Mouse (Mus musculus): ENCODE data around the gene Topors. TPM values are rescaled to one million over a fixed set of nuclear protein-coding genes. Genes with fewer than 3 reads are reported as not detected.
A peak's percentile ranks its signal among the peaks of the same experiment; 100 is the strongest.

Gene Topors
- polyA plus RNA-seq, 1 experiment from 2014 or later, result 38.3 TPM

DNA sequence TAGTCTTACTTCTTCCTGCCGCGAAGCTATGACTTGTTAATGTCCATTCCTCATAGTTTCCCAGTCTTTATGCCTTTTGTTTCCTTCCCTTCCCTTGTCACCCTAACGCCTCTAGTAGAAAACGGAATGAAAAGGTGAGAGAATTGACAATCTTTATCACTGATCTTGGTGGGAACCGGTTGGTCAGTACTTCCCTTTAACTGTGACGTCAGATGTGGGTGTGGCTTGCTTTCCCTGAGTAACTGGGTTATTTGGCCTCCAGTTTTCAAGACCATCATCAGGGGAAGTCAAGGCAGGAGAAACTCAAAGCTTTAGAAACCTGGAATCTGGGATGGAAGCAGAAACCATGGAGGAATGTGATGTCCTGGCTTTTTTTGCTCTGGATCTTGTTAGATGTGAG, 27.7 kb downstream of the Topors start:
- no peak overlapping the region for H3K4me3 ChIP-seq (replicated peaks)
- no peak overlapping the region for H3K9ac ChIP-seq
- no peaks in the 10 kb centered on the region for H3K27me3 ChIP-seq (replicated peaks)
- no peaks in the 10 kb centered on the region for H3K9me3 ChIP-seq
- H3K27ac ChIP-seq, result no peak overlapping the region
- 52% methylated on average over 6 of the region's 6 CpGs for WGBS
- no peaks in the 10 kb centered on the region for H3K36me3 ChIP-seq
- no peak overlapping the region for H3K4me2 ChIP-seq (replicated peaks)
- peaks cover 7% of the 10 kb centered on the region; the same call in 1 of the 2 replicates for H3K4me1 ChIP-seq (replicated peaks)
- ATAC-seq, result no peak

DNA sequence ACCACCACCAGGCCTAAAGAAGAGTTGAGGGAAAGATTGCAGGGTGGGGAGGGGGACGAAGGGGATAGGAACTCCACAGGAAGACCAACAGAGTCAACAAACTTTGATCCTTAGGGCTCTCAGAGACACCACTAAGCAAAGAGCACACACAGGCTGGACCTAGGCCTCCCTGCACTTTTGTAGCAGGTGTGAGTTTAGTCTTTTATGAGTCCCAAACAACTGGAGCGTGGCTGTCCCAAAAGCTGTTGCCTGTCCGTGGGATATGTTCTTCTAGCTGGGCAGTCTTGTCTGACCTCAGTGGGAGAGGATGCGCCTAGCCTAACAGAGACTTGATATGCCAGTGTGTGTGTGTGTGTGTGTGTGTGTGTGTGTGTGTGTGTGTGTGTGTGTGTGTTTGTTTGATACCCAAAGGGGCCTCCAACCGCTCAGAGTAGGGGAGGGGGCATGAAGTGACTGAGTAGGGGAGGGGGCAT, 29.3 kb downstream of the Topors start:
- H3K9me3 ChIP-seq, result no peaks in the 10 kb centered on the region
- no peaks in the 10 kb centered on the region for H3K27me3 ChIP-seq (replicated peaks)
- no peak overlapping the region for H3K27ac ChIP-seq
- H3K4me2 ChIP-seq (replicated peaks), result peak overlapping the region; percentile 80
- ATAC-seq, result peak; percentile 46; the same call in 1 of the 2 replicates
- 0 out of 2 replicates have a peak overlapping the region, but pooled peaks have one; percentile 30 for H3K9ac ChIP-seq
- H3K4me1 ChIP-seq (replicated peaks), result peaks cover 7% of the 10 kb centered on the region; the same call in 1 of the 2 replicates
- 45% methylated on average over 5 of the region's 5 CpGs for WGBS
- H3K4me3 ChIP-seq (replicated peaks), result peak overlapping the region; percentile 58
- H3K36me3 ChIP-seq, result no peaks in the 10 kb centered on the region

DNA sequence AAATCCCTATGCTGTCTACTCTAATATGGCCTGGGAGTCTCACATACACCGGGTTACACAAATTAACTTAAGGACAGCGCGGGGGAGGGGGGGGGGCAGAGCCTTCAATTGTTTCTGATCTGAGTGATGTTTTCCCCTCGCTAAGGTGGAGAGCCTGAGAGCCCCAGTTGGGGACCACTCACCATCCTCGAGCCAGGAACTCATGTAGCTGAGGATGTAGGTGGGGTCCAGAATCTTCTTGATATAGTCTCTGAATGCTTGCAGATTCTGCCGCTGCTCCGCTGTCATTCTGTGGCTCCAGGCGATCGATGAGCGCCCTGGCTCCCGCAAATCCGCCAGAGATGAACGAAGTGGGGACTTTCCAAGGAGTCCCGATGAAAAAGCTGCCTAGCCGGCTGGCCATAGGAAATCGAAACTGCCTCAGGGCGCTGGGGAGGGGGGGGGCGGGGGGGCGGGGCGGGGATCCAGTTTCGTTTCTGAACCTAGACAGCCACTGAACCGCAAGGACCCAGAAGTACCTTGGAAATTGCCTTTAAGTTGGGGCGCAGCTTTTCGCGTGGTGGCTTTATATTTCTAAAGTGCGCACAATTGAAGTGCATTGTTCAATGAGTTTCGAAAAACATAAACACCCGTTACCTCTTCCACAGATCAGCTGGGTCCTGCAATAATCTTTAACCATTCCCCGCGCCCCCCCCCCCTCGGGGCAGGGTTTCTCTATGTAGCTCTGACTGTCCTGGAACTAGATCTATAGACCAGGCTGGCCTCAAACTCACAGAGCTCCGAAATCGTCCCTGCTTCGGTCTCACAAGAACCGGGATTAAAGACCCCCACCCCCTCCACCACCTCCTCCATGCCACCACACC, 30.0 kb downstream of the Topors start, which contains the start of gene Ddx58:
Ddx58 (minus strand) TSS at position 420 of the 863 bp plus-strand sequence.
- Histone ChIP-seq H3K9ac (peak within 1 kb of the TSS; percentile 54), H3K27me3 (replicated peaks) (no peaks in the 10 kb centered on the region), H3K36me3 (no peaks in the 10 kb centered on the region), H3K4me3 (replicated peaks) (peak within 1 kb of the TSS; percentile 58), H3K4me1 (replicated peaks) (peaks cover 7% of the 10 kb centered on the region; the same call in 1 of the 2 replicates), H3K27ac (peak within 1 kb of the TSS; percentile 84), H3K9me3 (no peaks in the 10 kb centered on the region), H3K4me2 (replicated peaks) (peak within 1 kb of the TSS; percentile 80)
- ATAC-seq, result peak; percentile 86
- whole genome bisulfite sequencing, result 2% methylated on average over 35 of the region's 35 CpGs

DNA sequence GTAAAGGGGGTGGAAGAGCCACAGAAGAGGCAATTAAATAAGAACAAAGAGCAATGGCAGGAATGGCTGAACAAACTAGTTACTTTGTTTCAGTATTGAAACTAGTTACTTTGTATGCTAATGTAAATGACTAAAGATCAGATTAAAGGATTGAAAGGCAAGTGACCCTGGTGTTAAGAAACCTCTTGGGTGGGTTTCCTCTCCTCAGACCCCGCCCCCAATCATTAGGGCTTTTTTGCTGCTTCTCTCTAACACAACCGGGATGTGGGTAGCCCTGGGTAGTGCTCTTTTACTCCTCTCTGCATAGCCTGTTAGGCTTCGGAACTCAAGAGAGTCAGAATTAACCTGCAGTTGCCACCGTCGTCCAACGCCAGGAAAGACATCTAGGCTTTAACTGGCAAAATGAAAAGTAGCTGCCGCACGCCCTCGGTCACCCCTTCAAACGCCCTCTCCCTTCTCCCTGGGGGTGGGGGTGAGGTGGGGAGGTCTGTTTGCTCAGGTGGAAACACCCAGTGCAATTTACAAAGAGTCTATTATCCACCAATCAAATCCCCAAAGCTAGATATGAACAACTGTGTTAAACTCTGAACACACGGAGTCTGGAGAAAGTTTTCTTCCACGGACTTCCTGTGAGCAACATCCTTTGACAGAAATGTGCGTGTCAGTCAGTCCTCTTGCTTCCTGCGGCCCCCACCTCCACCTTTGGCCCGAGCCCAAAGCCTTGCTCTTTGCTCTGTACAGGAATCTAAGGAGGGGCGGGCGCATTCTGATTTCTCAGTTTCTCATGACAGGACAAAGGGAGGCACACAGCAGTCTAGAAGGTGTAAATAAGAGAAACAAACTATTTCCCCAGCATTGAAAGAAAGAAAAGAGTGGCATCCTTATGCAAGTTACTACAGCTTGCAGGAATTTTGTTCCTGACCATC, 30.9 kb downstream of the Topors start:
- ATAC-seq, result peak; percentile 80
- peak overlapping the region; percentile 54 for H3K9ac ChIP-seq
- H3K4me2 ChIP-seq (replicated peaks), result peak overlapping the region; percentile 80
- H3K27ac ChIP-seq, result peak overlapping the region; percentile 84
- WGBS, result 3% methylated on average over 17 of the region's 17 CpGs
- H3K4me3 ChIP-seq (replicated peaks), result peak overlapping the region; percentile 58
- H3K9me3 ChIP-seq, result no peaks in the 10 kb centered on the region
- H3K36me3 ChIP-seq, result no peaks in the 10 kb centered on the region
- peaks cover 7% of the 10 kb centered on the region; the same call in 1 of the 2 replicates for H3K4me1 ChIP-seq (replicated peaks)
- H3K27me3 ChIP-seq (replicated peaks), result no peaks in the 10 kb centered on the region

DNA sequence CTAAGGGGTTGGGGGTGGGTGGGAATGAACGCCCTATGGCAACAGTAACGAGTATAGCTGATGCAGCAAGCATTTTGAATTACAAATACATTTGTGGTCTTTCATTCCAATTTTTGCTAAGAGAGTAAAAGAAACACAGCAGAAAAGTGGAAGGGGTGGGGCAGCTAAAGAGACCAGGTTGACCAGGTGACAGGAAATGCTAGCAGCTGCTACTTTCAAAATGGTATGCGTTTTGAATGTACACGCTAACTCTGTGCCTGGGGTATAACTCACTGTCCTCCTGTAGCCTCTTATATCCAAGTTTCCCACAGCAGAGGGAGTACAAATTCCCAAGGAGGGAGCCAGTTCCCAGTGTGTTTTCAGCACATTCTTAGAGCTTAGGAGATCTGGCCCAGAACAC, 32.8 kb downstream of the Topors start:
- WGBS, result 81% methylated on average over 4 of the region's 4 CpGs

DNA sequence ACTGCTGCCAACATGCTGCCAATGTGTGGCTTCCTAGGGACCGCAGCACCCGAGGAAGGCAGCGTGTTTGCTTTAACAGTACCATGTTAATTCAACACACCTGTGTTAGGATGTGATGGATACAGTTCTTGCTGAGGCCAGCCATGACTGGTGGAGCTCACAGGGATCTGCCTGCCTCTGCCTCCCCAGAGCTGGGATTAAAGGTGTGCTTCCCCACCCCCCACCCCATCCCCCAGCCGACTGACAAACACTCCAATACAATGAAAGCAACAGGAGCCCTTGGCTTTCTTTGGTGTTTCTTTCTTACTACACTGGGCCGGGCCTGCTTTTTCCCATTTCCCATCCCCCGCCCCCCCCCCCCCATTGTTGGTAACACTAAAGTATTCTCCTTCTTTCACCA, 35.4 kb downstream of the Topors start:
- 0 out of 2 replicates have a peak, but pooled peaks cover 4% of the 10 kb centered on the region for H3K4me1 ChIP-seq (replicated peaks)
- no peaks in the 10 kb centered on the region for H3K9me3 ChIP-seq
- H3K4me3 ChIP-seq (replicated peaks), result no peak overlapping the region
- ATAC-seq, result no peak
- H3K9ac ChIP-seq, result no peak overlapping the region
- no peaks in the 10 kb centered on the region for H3K27me3 ChIP-seq (replicated peaks)
- WGBS, result 86% methylated on average over 6 of the region's 6 CpGs
- H3K4me2 ChIP-seq (replicated peaks), result no peak overlapping the region
- H3K27ac ChIP-seq, result no peak overlapping the region
- no peaks in the 10 kb centered on the region for H3K36me3 ChIP-seq

More for the DNA sequence above, 32.8 kb downstream of the Topors start:
- no peak for ATAC-seq
- Histone ChIP-seq H3K4me2 (replicated peaks) (no peak overlapping the region), H3K27ac (no peak overlapping the region), H3K9me3 (no peaks in the 10 kb centered on the region), H3K4me1 (replicated peaks) (peaks cover 7% of the 10 kb centered on the region; the same call in 1 of the 2 replicates), H3K9ac (no peak overlapping the region), H3K4me3 (replicated peaks) (no peak overlapping the region), H3K27me3 (replicated peaks) (no peaks in the 10 kb centered on the region), H3K36me3 (no peaks in the 10 kb centered on the region)

DNA sequence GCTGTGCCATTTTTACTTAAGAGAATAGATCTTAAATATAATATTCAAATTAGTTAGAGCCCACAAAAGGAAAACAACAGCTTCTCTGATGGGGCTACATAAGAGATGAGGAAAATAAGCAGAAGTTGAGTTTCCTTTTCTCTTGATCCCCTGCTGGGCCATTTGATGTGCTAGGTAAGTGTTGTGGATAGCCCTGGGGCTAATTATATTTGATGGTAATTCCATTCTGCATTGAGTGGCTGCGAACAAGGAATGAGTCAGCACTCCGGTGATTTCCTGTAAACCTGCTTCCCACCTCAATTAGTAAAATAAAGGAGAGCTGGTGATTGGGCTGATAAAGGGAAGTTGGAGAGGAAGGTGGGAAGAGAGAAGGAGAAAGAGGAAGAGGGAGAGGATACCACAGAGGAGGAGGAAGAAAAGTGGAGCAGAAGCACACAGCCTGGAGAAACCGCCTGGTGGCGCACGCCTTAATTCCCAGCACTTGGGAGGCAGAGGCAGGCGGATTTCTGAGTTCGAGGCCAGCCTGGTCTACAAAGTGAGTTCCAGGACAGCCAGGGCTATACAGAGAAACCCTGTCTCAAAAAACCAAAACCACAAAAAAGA, 36.5 kb downstream of the Topors start:
- Histone ChIP-seq H3K9ac (no peak overlapping the region), H3K4me1 (replicated peaks) (no peaks in the 10 kb centered on the region), H3K27me3 (replicated peaks) (no peaks in the 10 kb centered on the region), H3K4me2 (replicated peaks) (no peak overlapping the region), H3K27ac (no peak overlapping the region), H3K36me3 (no peaks in the 10 kb centered on the region), H3K4me3 (replicated peaks) (no peak overlapping the region), H3K9me3 (no peaks in the 10 kb centered on the region)
- no peak for ATAC-seq
- WGBS, result 93% methylated on average over 7 of the region's 7 CpGs

DNA sequence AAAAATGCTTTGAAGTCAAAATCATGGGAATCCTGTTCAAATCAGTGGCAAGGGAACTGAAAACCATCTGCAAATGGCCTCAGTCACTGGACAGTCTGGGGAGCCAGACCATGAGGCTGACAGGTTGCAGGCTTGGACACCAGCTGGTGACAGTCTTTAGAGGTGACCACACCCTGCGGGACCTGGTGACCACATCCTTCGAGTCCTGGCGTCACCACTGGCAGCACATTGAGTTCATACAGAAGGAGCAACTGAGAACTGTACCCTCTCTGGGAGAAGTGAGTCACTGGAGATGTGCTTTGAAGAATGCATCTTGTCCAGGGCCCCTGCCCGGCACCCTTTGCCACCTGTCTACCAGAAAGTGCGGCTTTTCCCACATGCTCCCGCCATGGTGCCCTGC, 39.9 kb downstream of the Topors start:
- Histone ChIP-seq H3K9me3 (no peaks in the 10 kb centered on the region), H3K27ac (no peak overlapping the region), H3K4me1 (replicated peaks) (no peaks in the 10 kb centered on the region), H3K4me2 (replicated peaks) (no peak overlapping the region), H3K36me3 (no peaks in the 10 kb centered on the region), H3K4me3 (replicated peaks) (no peak overlapping the region), H3K9ac (no peak overlapping the region), H3K27me3 (replicated peaks) (no peaks in the 10 kb centered on the region)
- 91% methylated on average over 6 of the region's 6 CpGs for WGBS
- ATAC-seq, result no peak

DNA sequence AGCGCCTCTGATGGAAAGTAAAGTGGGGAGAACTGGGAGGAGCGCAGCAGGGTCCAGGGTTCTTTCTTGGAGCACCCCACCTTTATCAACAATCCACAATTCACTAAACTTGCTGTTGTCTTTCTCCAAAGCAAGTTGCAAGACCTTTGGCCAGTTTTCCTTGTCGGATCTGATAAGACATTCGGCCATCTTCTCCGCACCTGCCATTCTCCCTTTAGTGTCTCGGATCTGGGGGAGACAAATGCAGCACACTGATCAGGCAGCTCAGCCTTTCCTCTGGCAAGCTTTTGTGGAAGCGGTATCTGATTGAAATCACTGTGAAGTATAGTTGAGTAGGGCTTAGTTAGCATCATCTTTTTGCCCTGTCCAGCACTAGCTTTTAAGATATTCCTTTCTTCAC, 41.8 kb downstream of the Topors start:
- H3K4me3 ChIP-seq (replicated peaks), result no peak overlapping the region
- H3K4me2 ChIP-seq (replicated peaks), result no peak overlapping the region
- no peak overlapping the region for H3K9ac ChIP-seq
- no peaks in the 10 kb centered on the region for H3K36me3 ChIP-seq
- ATAC-seq, result no peak
- H3K27me3 ChIP-seq (replicated peaks), result no peaks in the 10 kb centered on the region
- no peaks in the 10 kb centered on the region for H3K9me3 ChIP-seq
- no peaks in the 10 kb centered on the region for H3K4me1 ChIP-seq (replicated peaks)
- 91% methylated on average over 7 of the region's 7 CpGs for WGBS
- H3K27ac ChIP-seq, result no peak overlapping the region

DNA sequence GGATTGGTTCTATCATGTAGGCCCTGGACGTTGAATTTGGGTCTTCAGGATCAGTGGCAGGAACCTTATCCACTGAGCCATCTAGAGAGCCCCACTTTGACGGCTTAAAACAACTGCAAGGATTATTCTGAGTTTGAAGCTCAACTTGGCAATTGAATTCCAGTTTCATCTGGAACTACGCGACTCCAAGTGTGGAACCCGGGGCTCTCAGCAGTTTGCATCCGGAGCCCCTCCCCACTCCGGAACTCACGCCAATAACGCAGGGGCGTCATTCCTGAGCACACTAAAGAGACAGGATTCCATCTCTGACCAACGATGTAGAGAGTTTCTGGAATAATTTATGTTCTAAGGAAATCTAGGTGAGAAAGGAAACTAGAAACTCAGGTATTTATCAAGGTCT, 42.5 kb downstream of the Topors start:
- Histone ChIP-seq H3K27me3 (replicated peaks) (no peaks in the 10 kb centered on the region), H3K4me1 (replicated peaks) (no peaks in the 10 kb centered on the region), H3K36me3 (no peaks in the 10 kb centered on the region), H3K4me3 (replicated peaks) (no peak overlapping the region), H3K4me2 (replicated peaks) (no peak overlapping the region), H3K9me3 (no peaks in the 10 kb centered on the region), H3K9ac (no peak overlapping the region), H3K27ac (no peak overlapping the region)
- ATAC-seq, result no peak
- 83% methylated on average over 11 of the region's 11 CpGs for WGBS

DNA sequence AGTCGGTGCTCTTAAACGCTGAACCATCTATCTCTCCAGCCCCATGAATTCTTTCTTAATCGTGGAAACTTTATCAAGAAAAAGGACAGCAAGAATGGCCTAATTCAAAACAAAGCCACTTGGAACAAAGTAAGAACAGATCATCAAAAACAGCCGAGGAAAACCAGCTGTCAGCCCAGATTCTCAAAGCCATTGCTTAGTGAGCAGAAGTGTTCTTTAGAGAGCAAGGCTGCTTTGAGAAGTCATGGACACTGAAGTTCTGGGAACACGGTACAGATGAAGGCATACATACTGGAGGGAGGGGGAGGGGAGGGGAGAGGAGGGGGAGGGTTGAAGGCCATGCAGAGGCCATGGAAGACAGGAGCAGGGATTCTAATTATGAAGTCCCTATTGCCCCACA, 43.6 kb downstream of the Topors start:
- no peaks in the 10 kb centered on the region for H3K36me3 ChIP-seq
- no peaks in the 10 kb centered on the region for H3K27me3 ChIP-seq (replicated peaks)
- no peak for ATAC-seq
- WGBS, result 54% methylated on average over 5 of the region's 5 CpGs
- H3K4me1 ChIP-seq (replicated peaks), result no peaks in the 10 kb centered on the region
- H3K9me3 ChIP-seq, result no peaks in the 10 kb centered on the region
- H3K27ac ChIP-seq, result no peak overlapping the region
- H3K4me3 ChIP-seq (replicated peaks), result no peak overlapping the region
- no peak overlapping the region for H3K4me2 ChIP-seq (replicated peaks)
- H3K9ac ChIP-seq, result no peak overlapping the region
